Mouse (Mus musculus): Measurements from ENCODE around the gene St6galnac3. TPM values are rescaled to one million over a fixed set of nuclear protein-coding genes. Genes with fewer than 3 reads are reported as not detected.
A peak's percentile ranks its signal among the peaks of the same experiment; 100 is the strongest.

Gene St6galnac3
- polyA plus RNA-seq, 1 experiment = 2.5 TPM

DNA sequence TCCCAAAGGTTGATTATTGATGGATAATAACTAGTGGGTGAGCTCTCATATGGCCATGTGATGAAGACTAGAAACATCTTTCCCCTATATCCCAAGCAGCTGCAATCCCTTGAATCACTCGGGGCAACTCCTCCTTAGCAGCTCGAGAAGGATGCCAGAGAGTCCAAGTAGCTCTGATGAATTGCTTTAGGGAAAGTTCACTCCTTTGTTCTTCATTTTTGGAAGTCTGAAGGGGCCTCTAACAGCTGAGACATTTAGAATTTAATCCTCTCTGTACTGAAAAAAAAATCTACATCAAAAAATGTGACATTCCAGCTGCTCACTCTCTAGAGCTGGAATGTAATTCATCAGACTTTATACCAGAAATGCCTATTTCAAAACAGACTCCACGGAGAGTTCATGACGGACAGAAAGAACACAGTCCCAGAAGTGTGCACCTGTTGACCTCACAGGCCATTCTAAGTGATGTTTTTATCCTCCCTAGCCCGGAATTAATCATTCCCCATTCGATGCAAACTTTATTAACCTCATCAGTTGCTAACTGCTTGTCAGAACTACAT, 211.4 kb downstream of the St6galnac3 start:
- H3K4me3 ChIP-seq (ENCODE audit: insufficient read depth, low read length) = no peak overlapping the region
- H3K4me1 ChIP-seq (ENCODE audit: control insufficient read depth, insufficient read depth, low read length) = no peaks in the 10 kb centered on the region
- H3K27ac ChIP-seq (ENCODE audit: insufficient read depth, low read length) = no peak overlapping the region
- no peak for TF ChIP-seq CTCF (IDR thresholded peaks at IDR 0.05; ENCODE audit: borderline replicate concordance, insufficient read depth, low read length)
- TF ChIP-seq POLR2A (IDR thresholded peaks at IDR 0.05; ENCODE audit: low read depth, low read length) = no peak

DNA sequence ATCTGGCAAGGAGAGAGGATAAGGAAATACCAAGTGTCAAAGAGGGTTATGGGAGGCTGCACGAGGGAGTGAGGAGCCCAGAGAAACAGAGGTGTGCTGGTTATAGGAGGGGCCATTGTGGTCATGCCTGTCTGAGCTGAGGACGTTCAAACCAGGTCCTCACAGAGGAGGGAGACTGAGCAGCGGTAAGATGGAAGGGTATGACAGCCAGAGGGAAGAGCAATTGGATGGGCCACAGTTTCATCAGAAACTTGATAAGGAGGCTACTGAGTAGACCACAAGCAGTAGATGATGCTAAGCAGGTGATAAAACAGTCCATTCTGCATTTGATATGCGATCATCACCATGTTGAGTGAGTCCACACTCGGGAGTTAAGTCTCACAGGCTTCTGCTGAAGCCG, 212.4 kb downstream of the St6galnac3 start:
- no peak for TF ChIP-seq POLR2A (IDR thresholded peaks at IDR 0.05; ENCODE audit: low read depth, low read length)
- no peak for TF ChIP-seq CTCF (IDR thresholded peaks at IDR 0.05; ENCODE audit: borderline replicate concordance, insufficient read depth, low read length)
- no peaks in the 10 kb centered on the region for H3K4me1 ChIP-seq (ENCODE audit: control insufficient read depth, insufficient read depth, low read length)
- no peak overlapping the region for H3K4me3 ChIP-seq (ENCODE audit: insufficient read depth, low read length)
- H3K27ac ChIP-seq (ENCODE audit: insufficient read depth, low read length) = no peak overlapping the region

DNA sequence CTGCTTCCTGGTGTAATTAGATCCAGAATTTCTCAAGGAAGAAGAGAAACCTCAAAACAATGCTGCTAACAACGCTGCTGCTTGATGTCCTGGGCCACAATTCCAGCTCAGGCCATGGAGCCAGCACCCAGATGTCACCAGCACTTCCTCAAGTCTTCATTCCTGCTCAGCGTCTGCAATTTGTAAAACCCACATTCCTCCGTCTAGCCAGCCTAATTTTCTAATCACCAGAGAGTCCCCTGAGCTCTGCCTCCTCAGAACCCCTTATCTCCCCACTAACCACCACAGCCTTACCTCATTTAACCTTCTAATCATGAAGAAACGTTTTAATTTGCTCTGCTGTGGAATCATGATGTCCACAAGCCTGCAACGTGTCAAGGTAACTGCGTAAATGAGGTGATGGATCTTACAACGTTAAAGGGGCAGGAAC, 213.8 kb downstream of the St6galnac3 start:
- no peak for TF ChIP-seq POLR2A (IDR thresholded peaks at IDR 0.05; ENCODE audit: low read depth, low read length)
- no peak for TF ChIP-seq CTCF (IDR thresholded peaks at IDR 0.05; ENCODE audit: borderline replicate concordance, insufficient read depth, low read length)
- no peak overlapping the region for H3K4me3 ChIP-seq (ENCODE audit: insufficient read depth, low read length)
- no peak overlapping the region for H3K27ac ChIP-seq (ENCODE audit: insufficient read depth, low read length)
- no peaks in the 10 kb centered on the region for H3K4me1 ChIP-seq (ENCODE audit: control insufficient read depth, insufficient read depth, low read length)

DNA sequence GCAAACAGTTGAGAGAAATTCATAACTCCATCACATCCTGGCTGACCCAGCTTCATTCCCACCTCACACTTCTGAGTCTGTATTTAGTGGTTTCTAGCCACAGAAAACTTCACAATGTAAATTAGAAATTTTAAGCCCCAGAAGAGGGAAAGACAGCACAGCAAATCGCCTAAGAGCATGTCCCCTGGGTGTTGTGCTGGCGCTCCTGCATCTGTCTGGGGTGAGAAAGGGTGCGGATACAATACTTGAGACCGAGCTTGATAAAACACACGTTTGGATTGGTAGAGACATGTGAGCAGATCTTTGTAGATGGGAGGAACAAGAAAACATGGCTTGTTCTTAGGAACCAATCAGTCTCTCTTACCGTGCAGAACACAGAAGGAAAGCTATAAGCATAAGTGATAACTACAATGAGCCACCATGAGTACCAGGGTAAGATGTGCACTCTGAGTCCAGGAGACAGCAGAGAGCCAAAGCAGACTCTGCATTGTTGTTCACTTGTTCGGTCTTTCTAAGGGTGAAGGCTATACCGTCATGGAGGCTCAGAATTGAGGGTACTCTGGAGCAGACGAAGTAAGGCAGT, 214.8 kb downstream of the St6galnac3 start:
- H3K27ac ChIP-seq (ENCODE audit: insufficient read depth, low read length) = no peak overlapping the region
- no peak for TF ChIP-seq POLR2A (IDR thresholded peaks at IDR 0.05; ENCODE audit: low read depth, low read length)
- no peak for TF ChIP-seq CTCF (IDR thresholded peaks at IDR 0.05; ENCODE audit: borderline replicate concordance, insufficient read depth, low read length)
- no peaks in the 10 kb centered on the region for H3K4me1 ChIP-seq (ENCODE audit: control insufficient read depth, insufficient read depth, low read length)
- H3K4me3 ChIP-seq (ENCODE audit: insufficient read depth, low read length) = no peak overlapping the region

DNA sequence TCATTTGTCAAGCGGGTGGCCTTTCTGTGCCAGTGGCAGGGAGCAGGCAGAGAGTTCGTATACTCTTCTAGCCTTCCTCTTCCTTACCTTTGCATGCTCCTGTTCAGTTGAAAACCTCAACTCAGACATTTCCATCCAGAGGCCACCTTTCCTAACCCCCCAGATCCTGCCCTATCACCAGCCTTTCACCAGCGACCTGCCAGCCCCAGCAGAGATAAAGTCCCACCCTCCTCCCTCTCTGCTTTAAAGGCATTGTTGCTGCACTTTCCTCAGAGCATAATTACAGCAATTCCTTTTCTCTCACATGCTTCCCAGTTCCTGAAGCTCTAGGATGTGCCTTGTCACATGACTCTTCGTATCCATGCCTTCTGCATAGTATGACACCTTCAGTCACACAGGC, 215.3 kb downstream of the St6galnac3 start:
- H3K4me1 ChIP-seq (ENCODE audit: control insufficient read depth, insufficient read depth, low read length) = no peaks in the 10 kb centered on the region
- no peak overlapping the region for H3K27ac ChIP-seq (ENCODE audit: insufficient read depth, low read length)
- H3K4me3 ChIP-seq (ENCODE audit: insufficient read depth, low read length) = no peak overlapping the region
- TF ChIP-seq CTCF (IDR thresholded peaks at IDR 0.05; ENCODE audit: borderline replicate concordance, insufficient read depth, low read length) = no peak
- no peak for TF ChIP-seq POLR2A (IDR thresholded peaks at IDR 0.05; ENCODE audit: low read depth, low read length)

DNA sequence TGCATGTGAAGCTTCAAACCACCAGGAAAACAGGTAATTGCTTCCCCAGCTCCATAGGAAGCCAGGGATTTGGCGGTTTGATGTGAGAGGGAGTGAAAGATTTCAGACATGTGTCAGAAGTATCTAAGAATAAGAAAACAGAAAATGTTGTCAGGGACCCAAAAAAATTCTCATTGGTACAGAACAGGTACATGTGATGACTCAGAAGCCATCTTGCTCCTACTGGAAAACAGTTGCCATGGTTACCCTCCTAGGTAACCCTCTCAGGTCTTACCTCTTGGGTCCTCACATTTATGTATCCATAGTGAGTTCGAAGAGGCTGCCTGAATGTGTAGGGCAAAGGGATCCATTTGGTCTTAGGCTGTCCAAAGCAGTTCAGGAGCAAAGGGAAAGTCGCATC, 215.9 kb downstream of the St6galnac3 start:
- H3K4me3 ChIP-seq (ENCODE audit: insufficient read depth, low read length) = no peak overlapping the region
- H3K4me1 ChIP-seq (ENCODE audit: control insufficient read depth, insufficient read depth, low read length) = no peaks in the 10 kb centered on the region
- H3K27ac ChIP-seq (ENCODE audit: insufficient read depth, low read length) = no peak overlapping the region
- TF ChIP-seq POLR2A (IDR thresholded peaks at IDR 0.05; ENCODE audit: low read depth, low read length) (no peak), CTCF (IDR thresholded peaks at IDR 0.05; ENCODE audit: borderline replicate concordance, insufficient read depth, low read length) (no peak)

DNA sequence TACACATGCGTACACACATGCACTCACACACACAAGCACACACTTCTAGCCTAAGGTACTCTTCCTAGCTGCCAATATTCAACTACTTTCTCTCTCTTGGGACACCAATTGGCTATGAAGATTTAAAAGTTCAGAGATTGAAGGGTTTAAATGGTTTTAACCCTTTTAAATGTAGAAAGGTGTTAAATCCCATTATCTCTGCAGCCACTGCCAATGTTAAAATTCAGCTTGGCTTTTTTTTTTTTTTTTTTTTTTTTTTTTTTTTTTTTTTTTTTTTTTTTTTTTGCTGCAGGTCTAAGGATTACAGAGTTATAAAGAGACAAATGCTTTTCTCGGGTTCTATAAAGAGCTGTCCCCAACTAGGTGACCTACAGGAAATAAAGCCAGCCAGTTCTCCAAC, 216.4 kb downstream of the St6galnac3 start:
- Histone ChIP-seq H3K4me1 (ENCODE audit: control insufficient read depth, insufficient read depth, low read length) (no peaks in the 10 kb centered on the region), H3K4me3 (ENCODE audit: insufficient read depth, low read length) (no peak overlapping the region), H3K27ac (ENCODE audit: insufficient read depth, low read length) (no peak overlapping the region)
- TF ChIP-seq CTCF (IDR thresholded peaks at IDR 0.05; ENCODE audit: borderline replicate concordance, insufficient read depth, low read length) (no peak), POLR2A (IDR thresholded peaks at IDR 0.05; ENCODE audit: low read depth, low read length) (no peak)

DNA sequence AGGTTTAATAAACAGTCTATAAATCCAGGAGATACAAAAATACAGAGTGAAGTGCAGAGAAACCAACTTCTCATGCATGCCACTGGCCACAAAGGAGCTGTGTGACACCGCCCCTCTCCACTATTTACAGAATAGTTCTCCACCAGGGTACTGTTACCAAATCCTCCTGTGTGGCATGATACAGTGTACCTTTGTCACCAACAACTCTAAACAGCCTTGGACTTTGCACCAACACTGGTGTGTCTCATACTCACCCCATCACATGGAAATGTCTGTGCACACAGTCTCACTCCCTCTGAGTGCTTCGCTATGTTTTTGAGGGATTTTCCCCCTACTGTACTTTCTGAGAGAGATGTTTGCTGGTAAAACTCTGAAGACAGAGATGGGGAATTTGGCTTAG, 217.4 kb downstream of the St6galnac3 start:
- Histone ChIP-seq H3K4me1 (ENCODE audit: control insufficient read depth, insufficient read depth, low read length) (no peaks in the 10 kb centered on the region), H3K4me3 (ENCODE audit: insufficient read depth, low read length) (no peak overlapping the region), H3K27ac (ENCODE audit: insufficient read depth, low read length) (no peak overlapping the region)
- no peak for TF ChIP-seq CTCF (IDR thresholded peaks at IDR 0.05; ENCODE audit: borderline replicate concordance, insufficient read depth, low read length)
- no peak for TF ChIP-seq POLR2A (IDR thresholded peaks at IDR 0.05; ENCODE audit: low read depth, low read length)

DNA sequence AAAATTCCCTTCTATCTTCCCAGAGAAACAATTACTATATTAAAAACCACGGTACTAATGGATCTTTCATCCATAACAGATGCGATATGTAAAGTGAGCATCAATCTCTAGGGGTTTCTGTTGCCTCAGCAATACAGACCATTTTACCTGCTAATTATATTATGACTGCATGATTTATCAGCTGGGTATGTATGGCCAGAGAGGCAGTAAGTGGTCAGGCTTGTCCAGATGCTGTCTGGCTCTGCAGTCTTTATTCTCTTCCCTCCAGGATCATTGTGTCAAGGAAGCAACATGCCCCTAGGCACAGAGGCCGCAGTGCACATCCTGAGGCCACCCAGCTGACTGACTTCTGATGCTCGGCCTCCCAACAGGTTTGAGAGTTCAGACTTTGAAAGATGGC, 222.5 kb downstream of the St6galnac3 start:
- TF ChIP-seq POLR2A (IDR thresholded peaks at IDR 0.05; ENCODE audit: low read depth, low read length) = no peak
- TF ChIP-seq CTCF (IDR thresholded peaks at IDR 0.05; ENCODE audit: borderline replicate concordance, insufficient read depth, low read length) = no peak
- H3K27ac ChIP-seq (ENCODE audit: insufficient read depth, low read length) = no peak overlapping the region
- H3K4me3 ChIP-seq (ENCODE audit: insufficient read depth, low read length) = no peak overlapping the region
- H3K4me1 ChIP-seq (ENCODE audit: control insufficient read depth, insufficient read depth, low read length) = no peaks in the 10 kb centered on the region

DNA sequence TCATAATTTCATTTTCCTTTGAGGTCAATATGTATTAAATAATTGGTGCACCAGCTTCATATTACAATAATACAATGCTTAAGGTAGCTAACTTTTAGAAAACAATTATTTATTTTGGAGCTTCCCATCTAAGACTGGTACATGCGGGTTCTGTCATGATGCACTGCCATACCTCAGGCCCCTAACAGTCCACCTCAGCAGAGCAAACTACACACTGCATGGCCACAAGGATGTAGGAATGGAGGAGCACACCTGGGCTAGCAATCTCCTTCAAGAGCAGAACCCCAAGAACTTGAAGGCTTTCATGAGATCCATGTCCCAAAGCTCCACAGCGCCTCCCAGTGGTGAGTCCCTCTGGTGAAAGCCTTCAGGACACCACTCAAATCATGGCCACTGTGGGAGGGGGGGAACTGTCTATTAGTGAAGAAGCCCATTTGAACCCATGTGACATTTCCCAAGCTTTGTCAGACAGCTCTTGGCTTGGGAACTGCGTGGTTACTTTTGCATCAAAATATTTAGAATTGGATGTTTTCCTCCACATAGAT, 223.6 kb downstream of the St6galnac3 start:
- Histone ChIP-seq H3K4me1 (ENCODE audit: control insufficient read depth, insufficient read depth, low read length) (no peaks in the 10 kb centered on the region), H3K27ac (ENCODE audit: insufficient read depth, low read length) (no peak overlapping the region), H3K4me3 (ENCODE audit: insufficient read depth, low read length) (no peak overlapping the region)
- TF ChIP-seq POLR2A (IDR thresholded peaks at IDR 0.05; ENCODE audit: low read depth, low read length) (no peak), CTCF (IDR thresholded peaks at IDR 0.05; ENCODE audit: borderline replicate concordance, insufficient read depth, low read length) (peak; percentile 44; the same call in 1 of the 2 replicates)

Data from embryonic fibroblast, embryonic 13.5 days (primary cell).